Mouse (Mus musculus): ENCODE results near the gene Hs3st3a1. TPM values are rescaled to one million over a fixed set of nuclear protein-coding genes. Genes with fewer than 3 reads are reported as not detected.

Hs3st3a1 gene
- total and polyA plus RNA-seq, 2 experiments from 2014 or later, result 0.80 to 3.0 TPM

DNA sequence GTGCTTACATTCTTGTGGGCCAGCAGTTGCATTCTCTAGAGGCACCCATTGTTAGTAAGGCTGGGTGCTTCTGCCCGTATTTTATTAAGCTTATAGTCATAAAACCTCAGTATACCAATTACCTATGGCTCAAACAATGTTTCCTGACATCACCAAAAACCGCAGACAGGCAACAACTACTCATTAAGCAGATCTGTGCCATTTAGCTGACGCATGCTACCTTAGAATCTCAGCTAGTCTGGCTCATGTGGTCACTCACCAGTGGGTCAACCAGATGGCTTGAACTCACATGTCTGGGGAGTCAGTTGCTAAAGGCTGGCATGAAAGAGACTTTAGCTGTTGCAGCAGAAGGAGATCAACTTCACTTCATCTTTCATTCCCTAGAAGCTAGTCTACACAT lies 67.9 kb downstream of the Hs3st3a1 start:
- H3K4me2 ChIP-seq (ENCODE audit: low read depth, low read length), result no peak overlapping the region
- no peak overlapping the region for H3K9ac ChIP-seq (replicated peaks; ENCODE audit: low read length)
- H3K4me1 ChIP-seq (ENCODE audit: insufficient read depth, low read length), result no peaks in the 10 kb centered on the region
- no peaks in the 10 kb centered on the region for H3K27me3 ChIP-seq (ENCODE audit: insufficient read depth, low read length)
- no peak for DNase-seq (ENCODE audit: low spot score)
- TF ChIP-seq CTCF (IDR thresholded peaks at IDR 0.05; ENCODE audit: low read depth), result no peak
- no peak overlapping the region for H3K27ac ChIP-seq
- H3K9me3 ChIP-seq (ENCODE audit: low read length), result peaks cover 9% of the 10 kb centered on the region; the same call in 1 of the 2 replicates
- no peaks in the 10 kb centered on the region for H3K36me3 ChIP-seq (ENCODE audit: insufficient read depth, low read length)
- WGBS, result 89% methylated on average over 3 of the region's 3 CpGs
- no peak for ATAC-seq
- no peak overlapping the region for H3K4me3 ChIP-seq (ENCODE audit: low read length)

GRCm38 (mm10) chr11:64505924-64506323 lies 70.8 kb downstream of the Hs3st3a1 start:
- H3K4me3 ChIP-seq (ENCODE audit: low read length), result no peak overlapping the region
- H3K9me3 ChIP-seq (ENCODE audit: low read length), result peaks cover 9% of the 10 kb centered on the region; the same call in 1 of the 2 replicates
- no peak overlapping the region for H3K9ac ChIP-seq (replicated peaks; ENCODE audit: low read length)
- H3K27ac ChIP-seq, result no peak overlapping the region
- no peaks in the 10 kb centered on the region for H3K27me3 ChIP-seq (ENCODE audit: insufficient read depth, low read length)
- no peaks in the 10 kb centered on the region for H3K36me3 ChIP-seq (ENCODE audit: insufficient read depth, low read length)
- no peak for ATAC-seq
- 88% methylated on average over 1 of the region's 1 CpGs for WGBS
- no peak for TF ChIP-seq CTCF (IDR thresholded peaks at IDR 0.05; ENCODE audit: low read depth)
- no peak for DNase-seq (ENCODE audit: low spot score)
- no peak overlapping the region for H3K4me2 ChIP-seq (ENCODE audit: low read depth, low read length)
- no peaks in the 10 kb centered on the region for H3K4me1 ChIP-seq (ENCODE audit: insufficient read depth, low read length)

GRCm38 (mm10) chr11:64507024-64507423 lies 71.9 kb downstream of the Hs3st3a1 start:
- Histone ChIP-seq H3K27ac (no peak overlapping the region), H3K4me1 (ENCODE audit: insufficient read depth, low read length) (no peaks in the 10 kb centered on the region), H3K27me3 (ENCODE audit: insufficient read depth, low read length) (no peaks in the 10 kb centered on the region; the same call in 1 of the 2 replicates), H3K36me3 (ENCODE audit: insufficient read depth, low read length) (no peaks in the 10 kb centered on the region), H3K9me3 (ENCODE audit: low read length) (peaks cover 9% of the 10 kb centered on the region; the same call in 1 of the 2 replicates), H3K4me3 (ENCODE audit: low read length) (no peak overlapping the region), H3K9ac (replicated peaks; ENCODE audit: low read length) (no peak overlapping the region), H3K4me2 (ENCODE audit: low read depth, low read length) (no peak overlapping the region)
- ATAC-seq (no peak), DNase-seq (ENCODE audit: low spot score) (no peak)
- TF ChIP-seq CTCF (IDR thresholded peaks at IDR 0.05; ENCODE audit: low read depth), result no peak
- 87% methylated on average over 3 of the region's 3 CpGs for WGBS

- peaks cover 7% of the 10 kb centered on the region; the same call in 1 of the 2 replicates for H3K9me3 ChIP-seq (ENCODE audit: low read length)
- no peak overlapping the region for H3K27ac ChIP-seq
- H3K4me2 ChIP-seq (ENCODE audit: low read depth, low read length), result no peak overlapping the region
- WGBS, result 83% methylated on average over 2 of the region's 2 CpGs
- TF ChIP-seq CTCF (IDR thresholded peaks at IDR 0.05; ENCODE audit: low read depth), result no peak
- no peak for ATAC-seq
- no peak overlapping the region for H3K4me3 ChIP-seq (ENCODE audit: low read length)
- no peaks in the 10 kb centered on the region for H3K4me1 ChIP-seq (ENCODE audit: insufficient read depth, low read length)
- DNase-seq (ENCODE audit: low spot score), result no peak
- no peak overlapping the region for H3K9ac ChIP-seq (replicated peaks; ENCODE audit: low read length)
- no peaks in the 10 kb centered on the region for H3K36me3 ChIP-seq (ENCODE audit: insufficient read depth, low read length)
- H3K27me3 ChIP-seq (ENCODE audit: insufficient read depth, low read length), result peaks cover 3% of the 10 kb centered on the region; the same call in 1 of the 2 replicates
Measured at GRCm38 (mm10) chr11:64509106-64509505, 74.0 kb downstream of the Hs3st3a1 start.

GRCm38 (mm10) chr11:64512301-64512700 lies 77.2 kb downstream of the Hs3st3a1 start:
- DNase-seq (ENCODE audit: low spot score) (no peak), ATAC-seq (no peak)
- H3K4me3 ChIP-seq (ENCODE audit: low read length), result no peak overlapping the region
- no peak for TF ChIP-seq CTCF (IDR thresholded peaks at IDR 0.05; ENCODE audit: low read depth)
- no peak overlapping the region for H3K27ac ChIP-seq
- peaks cover 3% of the 10 kb centered on the region; the same call in 1 of the 2 replicates for H3K27me3 ChIP-seq (ENCODE audit: insufficient read depth, low read length)
- no peaks in the 10 kb centered on the region for H3K9me3 ChIP-seq (ENCODE audit: low read length)
- H3K9ac ChIP-seq (replicated peaks; ENCODE audit: low read length), result no peak overlapping the region
- no peaks in the 10 kb centered on the region for H3K36me3 ChIP-seq (ENCODE audit: insufficient read depth, low read length)
- 84% methylated on average over 4 of the region's 4 CpGs for WGBS
- no peak overlapping the region for H3K4me2 ChIP-seq (ENCODE audit: low read depth, low read length)
- H3K4me1 ChIP-seq (ENCODE audit: insufficient read depth, low read length), result no peaks in the 10 kb centered on the region

- 86% methylated on average over 5 of the region's 5 CpGs for WGBS
- no peak for DNase-seq (ENCODE audit: low spot score)
Measured at GRCm38 (mm10) chr11:64513419-64513818, 78.3 kb downstream of the Hs3st3a1 start.

DNA sequence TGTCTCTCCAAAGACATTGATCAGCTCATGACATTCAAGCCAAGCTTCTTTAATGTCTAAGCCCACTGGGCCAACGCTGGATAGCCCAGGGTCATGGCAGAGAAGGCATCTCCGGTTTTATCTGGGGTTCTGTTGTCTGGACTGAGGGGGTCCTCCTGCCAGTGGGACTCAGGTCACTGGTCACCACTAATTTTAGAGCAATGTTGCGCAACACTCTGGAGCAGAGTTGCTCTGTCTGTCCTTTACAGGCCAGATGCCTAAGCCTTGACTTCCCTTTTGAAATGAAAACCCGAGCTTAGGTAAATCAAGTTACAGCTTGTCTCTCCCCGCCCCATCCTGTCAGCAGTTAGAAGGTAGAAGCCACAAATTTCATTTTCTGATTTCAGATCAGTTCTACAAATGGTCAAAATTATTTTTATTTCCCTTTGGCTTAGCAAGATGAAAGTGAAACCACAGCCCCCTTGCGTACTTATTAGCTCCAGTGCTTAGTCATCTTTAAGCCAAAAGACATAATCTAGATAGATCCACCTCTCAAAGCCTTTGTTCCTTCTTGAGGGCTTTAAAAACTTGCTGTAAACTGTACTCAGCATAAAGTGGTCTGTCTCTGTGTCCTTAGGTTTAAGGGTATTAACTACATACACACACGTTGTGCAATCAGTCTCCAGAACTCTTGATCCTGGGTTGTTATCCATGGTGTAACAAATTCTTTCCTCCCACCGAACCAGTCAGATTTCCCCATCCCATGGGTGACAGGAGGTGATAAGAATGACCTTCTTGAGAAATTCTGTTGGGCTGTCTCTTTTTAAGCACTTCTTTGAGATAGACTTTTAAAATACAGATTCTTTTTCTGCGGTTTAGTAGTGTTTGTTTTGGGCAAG lies 81.8 kb downstream of the Hs3st3a1 start:
- H3K4me3 ChIP-seq (ENCODE audit: low read length), result no peak overlapping the region
- no peaks in the 10 kb centered on the region for H3K36me3 ChIP-seq (ENCODE audit: insufficient read depth, low read length)
- no peak overlapping the region for H3K9ac ChIP-seq (replicated peaks; ENCODE audit: low read length)
- WGBS, result 92% methylated on average over 9 of the region's 9 CpGs
- H3K4me2 ChIP-seq (ENCODE audit: low read depth, low read length), result no peak overlapping the region
- H3K27ac ChIP-seq, result no peak overlapping the region
- H3K27me3 ChIP-seq (ENCODE audit: insufficient read depth, low read length), result peaks cover 15% of the 10 kb centered on the region
- TF ChIP-seq CTCF (IDR thresholded peaks at IDR 0.05; ENCODE audit: low read depth), result no peak
- H3K9me3 ChIP-seq (ENCODE audit: low read length), result no peaks in the 10 kb centered on the region
- no peaks in the 10 kb centered on the region for H3K4me1 ChIP-seq (ENCODE audit: insufficient read depth, low read length)
- DNase-seq (ENCODE audit: low spot score) (no peak), ATAC-seq (no peak)

More at GRCm38 (mm10) chr11:64513419-64513818, 78.3 kb downstream of the Hs3st3a1 start:
- Histone ChIP-seq H3K9me3 (ENCODE audit: low read length) (no peaks in the 10 kb centered on the region), H3K4me3 (ENCODE audit: low read length) (no peak overlapping the region), H3K9ac (replicated peaks; ENCODE audit: low read length) (no peak overlapping the region), H3K27ac (no peak overlapping the region), H3K4me2 (ENCODE audit: low read depth, low read length) (no peak overlapping the region), H3K27me3 (ENCODE audit: insufficient read depth, low read length) (peaks cover 3% of the 10 kb centered on the region; the same call in 1 of the 2 replicates), H3K36me3 (ENCODE audit: insufficient read depth, low read length) (no peaks in the 10 kb centered on the region), H3K4me1 (ENCODE audit: insufficient read depth, low read length) (no peaks in the 10 kb centered on the region)
- no peak for TF ChIP-seq CTCF (IDR thresholded peaks at IDR 0.05; ENCODE audit: low read depth)
- ATAC-seq, result no peak
